Mouse (Mus musculus) heart, adult 2 months (tissue): ENCODE results near the gene Zdhhc24.

Source experiments
- CTCF ChIP-seq: fragments of 200-600 bp; IDR thresholded peaks from 2 replicates; pipeline ENCODE4 v1.8.1; 2022; ENCODE audit warnings: antibody characterized with exemption, mild to moderate bottlenecking, moderate library complexity
- EP300 ChIP-seq: fragments of 200-500 bp; IDR thresholded peaks from 2 replicates; pipeline ENCODE4 v1.6.1; 2011; ENCODE audit warnings: low read depth, low read length, control low read depth; ENCODE audit not compliant: insufficient read depth

DNA sequence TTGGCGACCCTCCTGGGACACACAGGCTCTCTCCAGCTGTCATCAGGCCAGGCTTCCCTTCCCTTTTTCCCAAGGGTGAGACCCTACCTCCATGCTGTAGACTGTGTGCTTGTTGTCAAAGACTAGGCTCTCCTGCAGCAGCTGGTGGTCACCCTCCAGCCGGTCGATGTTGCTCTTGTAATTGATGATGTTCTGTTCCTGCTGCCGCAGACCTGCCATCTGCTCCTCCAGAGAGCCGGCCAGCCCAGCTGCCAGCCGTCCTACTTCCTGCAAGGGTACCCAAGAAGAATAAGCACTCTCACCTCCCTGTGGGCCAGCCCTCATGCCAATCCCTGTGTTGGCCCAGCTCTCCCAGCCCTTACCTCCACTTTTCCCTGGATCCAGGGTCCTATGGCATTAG lies 15.4 kb upstream of the Zdhhc24 start:
- TF ChIP-seq CTCF (no peak), EP300 (no peak)
